Mouse (Mus musculus): Measurements from ENCODE around the gene Homer1. TPM values are rescaled to one million over a fixed set of nuclear protein-coding genes. Genes with fewer than 3 reads are reported as not detected.

Homer1 gene
- polyA plus RNA-seq, 1 experiment from 2014 or later = 3.5 TPM

GRCm38 (mm10) chr13:93399710-93400216 is 100.3 kb downstream of the Homer1 start:
- WGBS = 91% methylated on average over 5 of the region's 5 CpGs
- Histone ChIP-seq H3K27me3 (replicated peaks; ENCODE audit: control insufficient read depth, insufficient read depth, low read length) (no peaks in the 10 kb centered on the region), H3K4me3 (ENCODE audit: low read depth, low read length) (no peak overlapping the region), H3K36me3 (ENCODE audit: control insufficient read depth, insufficient read depth) (0 out of 2 replicates have a peak, but pooled peaks cover 6% of the 10 kb centered on the region), H3K4me2 (replicated peaks; ENCODE audit: low read depth) (no peak overlapping the region), H3K9me3 (ENCODE audit: control insufficient read depth) (no peaks in the 10 kb centered on the region), H3K9ac (ENCODE audit: low read depth, low read length) (no peak overlapping the region), H3K4me1 (replicated peaks; ENCODE audit: control insufficient read depth, insufficient read depth, low read length) (no peaks in the 10 kb centered on the region), H3K27ac (ENCODE audit: low read depth, low read length) (no peak overlapping the region)
- TF ChIP-seq CTCF (IDR thresholded peaks at IDR 0.05; ENCODE audit: low read depth) = no peak
- no peak for ATAC-seq

DNA sequence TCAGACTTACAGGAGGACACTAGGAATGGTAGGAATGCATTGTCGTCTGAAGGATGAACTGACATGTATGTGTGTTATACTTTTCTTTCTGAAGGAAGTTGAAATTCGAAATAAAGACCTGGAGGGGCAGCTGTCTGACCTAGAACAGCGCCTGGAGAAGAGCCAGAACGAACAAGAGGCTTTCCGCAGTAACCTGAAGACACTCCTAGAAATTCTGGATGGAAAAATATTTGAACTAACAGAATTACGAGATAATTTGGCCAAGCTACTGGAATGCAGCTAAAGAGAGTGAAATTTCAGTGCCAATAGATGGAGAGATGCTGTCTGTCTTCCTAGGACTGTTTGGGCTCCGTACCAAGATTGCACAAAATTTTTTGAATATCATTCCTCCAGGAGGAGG is 102.5 kb downstream of the Homer1 start:
- Histone ChIP-seq H3K27me3 (replicated peaks; ENCODE audit: control insufficient read depth, insufficient read depth, low read length) (no peaks in the 10 kb centered on the region), H3K9me3 (ENCODE audit: control insufficient read depth) (no peaks in the 10 kb centered on the region)
- 89% methylated on average over 7 of the region's 7 CpGs for WGBS

GRCm38 (mm10) chr13:93406855-93407254 is 107.4 kb downstream of the Homer1 start:
- Histone ChIP-seq H3K27ac (ENCODE audit: low read depth, low read length) (no peak overlapping the region), H3K4me2 (replicated peaks; ENCODE audit: low read depth) (no peak overlapping the region), H3K36me3 (ENCODE audit: control insufficient read depth, insufficient read depth) (no peaks in the 10 kb centered on the region), H3K4me3 (ENCODE audit: low read depth, low read length) (no peak overlapping the region), H3K9me3 (ENCODE audit: control insufficient read depth) (no peaks in the 10 kb centered on the region), H3K4me1 (replicated peaks; ENCODE audit: control insufficient read depth, insufficient read depth, low read length) (no peaks in the 10 kb centered on the region), H3K9ac (ENCODE audit: low read depth, low read length) (no peak overlapping the region), H3K27me3 (replicated peaks; ENCODE audit: control insufficient read depth, insufficient read depth, low read length) (no peaks in the 10 kb centered on the region)
- no peak for TF ChIP-seq CTCF (IDR thresholded peaks at IDR 0.05; ENCODE audit: low read depth)
- ATAC-seq = no peak
- WGBS = 75% methylated on average over 5 of the region's 5 CpGs

More for the DNA sequence above, 102.5 kb downstream of the Homer1 start:
- no peaks in the 10 kb centered on the region for H3K36me3 ChIP-seq (ENCODE audit: control insufficient read depth, insufficient read depth)
- no peak overlapping the region for H3K27ac ChIP-seq (ENCODE audit: low read depth, low read length)
- H3K4me3 ChIP-seq (ENCODE audit: low read depth, low read length) = no peak overlapping the region
- no peak overlapping the region for H3K4me2 ChIP-seq (replicated peaks; ENCODE audit: low read depth)
- TF ChIP-seq CTCF (IDR thresholded peaks at IDR 0.05; ENCODE audit: low read depth) = no peak
- no peak for ATAC-seq
- no peaks in the 10 kb centered on the region for H3K4me1 ChIP-seq (replicated peaks; ENCODE audit: control insufficient read depth, insufficient read depth, low read length)
- H3K9ac ChIP-seq (ENCODE audit: low read depth, low read length) = no peak overlapping the region

DNA sequence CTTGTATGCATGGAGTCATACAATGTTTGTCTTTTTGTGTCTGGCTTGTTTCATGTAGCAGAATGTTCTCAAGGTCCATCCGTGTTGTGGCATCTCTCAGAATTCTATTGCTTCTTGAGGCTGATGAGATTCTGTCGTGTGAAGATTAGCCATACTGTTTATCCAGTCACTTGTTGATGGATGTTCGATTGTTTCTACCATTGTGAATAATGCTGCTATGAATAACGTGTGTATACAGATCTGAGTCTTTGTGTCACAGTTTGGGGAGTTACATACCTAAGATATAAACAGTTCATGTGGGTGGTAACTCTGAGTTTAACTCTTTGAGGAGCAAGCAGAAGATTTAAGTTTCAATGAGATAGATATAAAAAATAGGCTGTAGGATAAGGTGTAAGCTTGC is 110.9 kb downstream of the Homer1 start:
- Histone ChIP-seq H3K27ac (ENCODE audit: low read depth, low read length) (no peak overlapping the region), H3K4me2 (replicated peaks; ENCODE audit: low read depth) (no peak overlapping the region), H3K27me3 (replicated peaks; ENCODE audit: control insufficient read depth, insufficient read depth, low read length) (no peaks in the 10 kb centered on the region), H3K4me1 (replicated peaks; ENCODE audit: control insufficient read depth, insufficient read depth, low read length) (no peaks in the 10 kb centered on the region), H3K4me3 (ENCODE audit: low read depth, low read length) (no peak overlapping the region), H3K36me3 (ENCODE audit: control insufficient read depth, insufficient read depth) (no peaks in the 10 kb centered on the region), H3K9ac (ENCODE audit: low read depth, low read length) (no peak overlapping the region), H3K9me3 (ENCODE audit: control insufficient read depth) (no peaks in the 10 kb centered on the region)
- no peak for TF ChIP-seq CTCF (IDR thresholded peaks at IDR 0.05; ENCODE audit: low read depth)
- no peak for ATAC-seq
- WGBS = 63% methylated on average over 4 of the region's 4 CpGs

GRCm38 (mm10) chr13:93415055-93415454 is 115.6 kb downstream of the Homer1 start:
- H3K4me2 ChIP-seq (replicated peaks; ENCODE audit: low read depth) = no peak overlapping the region
- H3K27ac ChIP-seq (ENCODE audit: low read depth, low read length) = no peak overlapping the region
- no peak overlapping the region for H3K4me3 ChIP-seq (ENCODE audit: low read depth, low read length)
- no peaks in the 10 kb centered on the region for H3K27me3 ChIP-seq (replicated peaks; ENCODE audit: control insufficient read depth, insufficient read depth, low read length)
- H3K9ac ChIP-seq (ENCODE audit: low read depth, low read length) = no peak overlapping the region
- H3K9me3 ChIP-seq (ENCODE audit: control insufficient read depth) = no peaks in the 10 kb centered on the region
- TF ChIP-seq CTCF (IDR thresholded peaks at IDR 0.05; ENCODE audit: low read depth) = no peak
- 94% methylated on average over 5 of the region's 5 CpGs for WGBS
- no peak for ATAC-seq
- no peaks in the 10 kb centered on the region for H3K4me1 ChIP-seq (replicated peaks; ENCODE audit: control insufficient read depth, insufficient read depth, low read length)
- H3K36me3 ChIP-seq (ENCODE audit: control insufficient read depth, insufficient read depth) = no peaks in the 10 kb centered on the region

DNA sequence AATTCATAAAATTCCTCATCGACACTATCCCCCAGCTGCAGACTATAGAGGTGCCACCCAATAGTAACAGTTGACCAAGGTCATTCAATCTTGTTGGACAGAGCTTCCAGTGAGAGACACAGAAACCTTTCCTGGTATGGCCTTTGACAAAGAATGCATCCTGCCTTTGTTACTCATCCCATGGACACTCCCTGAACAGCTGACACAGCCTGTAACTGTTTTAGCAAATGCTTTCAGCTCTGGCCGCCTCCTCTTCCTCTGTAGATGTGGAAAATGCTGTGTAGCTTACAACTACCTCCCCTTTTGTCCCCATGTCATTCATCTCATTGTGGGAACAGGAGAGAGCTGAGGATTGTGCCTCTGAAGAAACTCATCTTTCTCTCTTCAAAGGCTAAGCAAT is 118.9 kb downstream of the Homer1 start:
- WGBS = 86% methylated on average over 2 of the region's 2 CpGs
- Histone ChIP-seq H3K9ac (ENCODE audit: low read depth, low read length) (no peak overlapping the region), H3K4me3 (ENCODE audit: low read depth, low read length) (no peak overlapping the region), H3K27ac (ENCODE audit: low read depth, low read length) (no peak overlapping the region), H3K4me1 (replicated peaks; ENCODE audit: control insufficient read depth, insufficient read depth, low read length) (no peaks in the 10 kb centered on the region), H3K36me3 (ENCODE audit: control insufficient read depth, insufficient read depth) (no peaks in the 10 kb centered on the region), H3K27me3 (replicated peaks; ENCODE audit: control insufficient read depth, insufficient read depth, low read length) (no peaks in the 10 kb centered on the region), H3K4me2 (replicated peaks; ENCODE audit: low read depth) (no peak overlapping the region), H3K9me3 (ENCODE audit: control insufficient read depth) (no peaks in the 10 kb centered on the region)
- ATAC-seq = no peak
- TF ChIP-seq CTCF (IDR thresholded peaks at IDR 0.05; ENCODE audit: low read depth) = no peak

DNA sequence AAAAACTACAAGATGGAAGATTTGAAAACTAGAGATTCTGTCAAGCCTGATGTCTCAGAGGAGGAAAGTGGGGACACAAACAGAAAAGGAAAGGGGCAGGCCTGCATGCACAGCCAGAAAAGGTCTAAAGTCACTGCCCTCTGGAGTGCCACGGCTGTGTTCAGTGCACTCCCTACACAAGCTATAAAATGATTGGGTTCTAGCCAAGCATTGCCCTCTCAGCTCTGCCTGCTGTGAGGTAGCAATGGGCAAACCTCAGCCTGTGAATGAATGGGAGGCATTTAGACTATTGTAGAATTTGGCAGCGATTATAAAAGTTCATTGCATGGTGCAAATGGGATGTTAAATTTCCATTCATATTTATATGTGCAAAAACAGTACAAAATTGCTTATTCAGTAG is 120.3 kb downstream of the Homer1 start:
- no peaks in the 10 kb centered on the region for H3K9me3 ChIP-seq (ENCODE audit: control insufficient read depth)
- H3K36me3 ChIP-seq (ENCODE audit: control insufficient read depth, insufficient read depth) = no peaks in the 10 kb centered on the region
- no peak overlapping the region for H3K9ac ChIP-seq (ENCODE audit: low read depth, low read length)
- no peak overlapping the region for H3K4me2 ChIP-seq (replicated peaks; ENCODE audit: low read depth)
- TF ChIP-seq CTCF (IDR thresholded peaks at IDR 0.05; ENCODE audit: low read depth) = no peak
- WGBS = 81% methylated on average over 2 of the region's 2 CpGs
- H3K27ac ChIP-seq (ENCODE audit: low read depth, low read length) = no peak overlapping the region
- H3K4me3 ChIP-seq (ENCODE audit: low read depth, low read length) = no peak overlapping the region
- H3K27me3 ChIP-seq (replicated peaks; ENCODE audit: control insufficient read depth, insufficient read depth, low read length) = no peaks in the 10 kb centered on the region
- ATAC-seq = no peak
- H3K4me1 ChIP-seq (replicated peaks; ENCODE audit: control insufficient read depth, insufficient read depth, low read length) = no peaks in the 10 kb centered on the region
